Mouse (Mus musculus) G1E-ER4 (cell line): Measurements from ENCODE around the gene Ttc28. TPM values are rescaled to one million over a fixed set of nuclear protein-coding genes. Genes with fewer than 3 reads are reported as not detected.

ENCODE experiments used
- GATA1 ChIP-seq: IDR thresholded peaks from one replicate; pipeline ENCODE4 v1.8.0; 2012; ENCODE audit warnings: low read length, inconsistent platforms
- polyA plus RNA-seq: library from polyadenylated mRNA; stranded (reverse); fragments of >175 nt; gene quantifications from 2 replicates; pipeline ENCODE4 v1.2.3, GENCODE M21; 2012

Gene Ttc28
- polyA plus RNA-seq, 1 experiment, result 0.62 TPM

GRCm38 (mm10) chr5:111243447-111244040, 363.9 kb downstream of the Ttc28 start:
- no peak for TF ChIP-seq GATA1

DNA sequence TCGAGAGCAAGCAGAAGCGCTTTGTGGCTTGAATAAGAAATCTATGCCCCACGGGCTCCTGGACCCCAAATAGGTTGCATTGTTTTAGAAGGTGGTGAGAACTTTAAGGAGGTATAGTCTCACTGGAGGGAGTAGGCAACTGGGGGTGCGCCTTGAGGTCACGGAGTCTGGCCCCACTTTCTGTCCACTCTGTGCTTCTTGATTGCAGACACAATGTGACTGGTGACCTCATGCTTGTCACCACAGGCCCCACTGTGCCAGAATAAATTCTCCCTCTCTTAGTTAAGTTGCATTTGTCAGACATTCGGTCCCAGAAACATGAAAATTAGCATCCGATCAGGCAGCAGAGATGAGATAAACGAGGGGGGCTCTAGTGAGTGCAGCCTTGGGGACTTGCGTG, 364.5 kb downstream of the Ttc28 start:
- no peak for TF ChIP-seq GATA1

- no peak for TF ChIP-seq GATA1
These were observed 368.1 kb downstream of the Ttc28 start for GRCm38 (mm10) chr5:111247571-111248265.

DNA sequence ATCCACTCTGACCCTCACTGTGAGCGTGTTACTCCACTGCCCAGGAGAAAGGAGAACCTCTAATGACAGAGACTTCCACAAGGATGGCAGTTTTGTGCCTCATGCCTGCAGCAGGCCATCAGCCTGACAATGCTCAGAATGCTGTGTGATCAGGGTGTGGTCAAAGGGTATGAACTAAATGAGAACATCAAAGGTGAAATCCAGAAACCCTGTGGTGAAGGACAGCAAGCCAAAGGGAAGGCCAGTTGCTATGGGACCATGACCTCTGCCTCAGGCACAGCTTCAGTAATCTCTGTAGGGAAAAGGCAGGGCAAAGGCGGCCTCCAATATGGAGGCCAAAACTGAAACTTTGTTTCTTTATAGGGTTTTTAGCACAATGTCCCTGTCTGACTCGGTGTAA, 372.5 kb downstream of the Ttc28 start:
- no peak for TF ChIP-seq GATA1

GRCm38 (mm10) chr5:111254362-111254761, 374.8 kb downstream of the Ttc28 start:
- TF ChIP-seq GATA1, result no peak

DNA sequence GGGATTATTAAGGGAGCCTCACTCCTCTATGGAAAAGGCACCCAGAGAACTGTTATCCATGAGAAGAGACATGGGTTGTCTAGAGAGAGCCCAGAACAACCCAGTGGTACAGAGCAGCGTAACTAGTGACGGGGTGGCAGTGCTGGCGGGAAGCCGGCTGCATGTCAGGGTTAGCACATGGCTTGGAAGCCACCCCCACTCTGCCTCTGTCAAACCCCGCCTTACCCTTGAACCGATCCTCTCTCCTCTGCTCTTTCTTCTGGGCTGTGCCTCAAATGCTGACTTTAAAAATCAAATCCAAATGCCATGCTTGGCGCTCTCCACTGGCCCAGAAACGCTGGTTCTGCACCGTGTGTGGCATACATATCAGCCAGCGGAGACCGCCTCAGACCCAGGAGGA, 375.2 kb downstream of the Ttc28 start:
- no peak for TF ChIP-seq GATA1

DNA sequence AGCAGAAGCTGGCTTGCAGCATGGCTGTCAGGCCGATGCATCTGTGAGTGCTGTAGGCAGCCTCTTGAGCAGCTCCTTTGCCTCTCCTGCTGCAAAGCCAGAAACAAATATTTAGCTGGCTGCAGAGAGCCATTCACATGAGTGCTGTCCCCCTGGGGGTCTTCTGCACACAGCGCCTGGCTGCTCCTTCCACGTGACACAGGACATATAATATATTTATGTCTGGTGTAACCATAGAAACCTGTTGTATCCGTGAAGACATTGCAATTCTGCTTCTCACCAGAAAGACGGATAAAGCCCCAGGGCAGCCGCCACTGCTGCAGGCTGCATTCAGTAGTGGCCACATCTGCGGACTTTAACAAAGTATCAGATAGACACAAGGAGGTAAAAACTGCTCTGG, 376.6 kb downstream of the Ttc28 start:
- no peak for TF ChIP-seq GATA1

- no peak for TF ChIP-seq GATA1
These were observed 377.5 kb downstream of the Ttc28 start for GRCm38 (mm10) chr5:111257127-111257526.

DNA sequence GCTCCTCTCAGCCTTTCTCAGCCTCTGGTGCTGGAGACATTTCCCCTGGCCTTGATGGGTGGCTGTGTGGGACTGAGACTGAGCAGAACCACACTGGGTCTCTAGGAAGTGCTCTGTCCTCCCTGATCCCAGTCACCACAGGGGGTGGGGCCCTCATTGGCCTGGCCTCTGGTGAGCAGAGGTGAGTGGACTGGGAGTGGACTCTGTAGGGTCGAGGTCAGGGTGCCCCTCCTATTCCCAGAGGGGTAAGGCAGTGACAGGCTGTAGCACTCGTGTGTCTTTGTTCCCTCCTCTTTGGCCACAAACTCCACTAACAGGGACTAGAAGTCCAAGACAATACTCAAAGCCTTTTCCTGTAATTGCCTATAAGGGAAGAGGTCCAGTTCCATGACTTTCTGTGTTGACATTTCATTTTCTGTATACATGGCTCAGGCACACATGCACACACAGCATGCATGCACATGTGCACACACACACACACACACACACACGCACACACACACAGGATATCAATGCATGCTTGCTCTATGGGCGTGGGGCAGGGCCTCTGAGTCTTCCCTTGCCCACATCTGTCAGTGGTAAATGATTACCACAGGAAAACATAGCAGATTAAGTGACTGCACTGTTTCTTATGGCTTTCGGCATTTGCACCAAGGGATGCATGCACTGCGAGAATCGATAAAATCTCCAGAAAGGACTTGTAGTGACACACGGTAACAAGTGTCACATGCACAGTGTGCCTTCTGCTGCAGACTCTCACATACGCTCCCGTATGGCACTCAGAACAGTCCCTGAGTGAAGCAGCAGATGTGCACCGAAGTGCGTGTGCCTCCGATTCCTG, 382.4 kb downstream of the Ttc28 start:
- no peak for TF ChIP-seq GATA1

DNA sequence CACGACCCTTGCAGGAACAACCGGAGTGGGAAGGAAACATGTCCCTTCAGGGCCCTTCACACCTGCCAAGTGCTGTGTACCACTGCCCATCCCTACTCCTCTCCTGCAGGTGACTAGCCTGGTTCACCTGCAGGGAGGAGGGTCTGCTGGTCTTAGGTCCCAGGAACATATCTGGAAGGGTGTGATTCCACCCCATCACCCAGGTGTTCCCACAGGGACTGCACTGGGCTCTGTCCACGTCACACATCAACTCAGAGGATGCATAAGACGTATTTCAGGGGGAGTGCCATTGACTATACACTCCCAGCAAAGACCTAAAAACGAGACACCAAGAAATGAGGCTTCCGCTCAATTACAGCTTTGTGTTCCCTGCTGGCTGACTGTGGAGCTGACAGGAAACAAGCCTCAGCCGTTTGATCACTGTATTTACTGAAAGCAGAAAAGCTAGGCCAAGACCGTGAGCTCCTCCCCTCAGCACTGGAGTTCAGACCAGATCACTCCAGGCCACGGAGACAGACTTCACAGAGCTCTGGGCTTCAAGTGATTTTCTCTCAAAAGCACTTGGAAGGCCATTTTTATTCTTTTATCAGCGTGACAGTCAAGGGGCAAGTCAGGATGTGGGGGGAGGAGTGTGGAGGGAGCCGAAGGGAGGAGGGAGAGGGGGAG, 383.1 kb downstream of the Ttc28 start:
- TF ChIP-seq GATA1, result no peak

GRCm38 (mm10) chr5:111263370-111263769, 383.8 kb downstream of the Ttc28 start:
- TF ChIP-seq GATA1, result no peak

- TF ChIP-seq GATA1, result no peak
These were observed 384.9 kb downstream of the Ttc28 start for GRCm38 (mm10) chr5:111264488-111264887.

- TF ChIP-seq GATA1, result no peak
These were observed 387.1 kb downstream of the Ttc28 start for GRCm38 (mm10) chr5:111266658-111267057.

GRCm38 (mm10) chr5:111267100-111267499, 387.5 kb downstream of the Ttc28 start:
- TF ChIP-seq GATA1, result no peak

DNA sequence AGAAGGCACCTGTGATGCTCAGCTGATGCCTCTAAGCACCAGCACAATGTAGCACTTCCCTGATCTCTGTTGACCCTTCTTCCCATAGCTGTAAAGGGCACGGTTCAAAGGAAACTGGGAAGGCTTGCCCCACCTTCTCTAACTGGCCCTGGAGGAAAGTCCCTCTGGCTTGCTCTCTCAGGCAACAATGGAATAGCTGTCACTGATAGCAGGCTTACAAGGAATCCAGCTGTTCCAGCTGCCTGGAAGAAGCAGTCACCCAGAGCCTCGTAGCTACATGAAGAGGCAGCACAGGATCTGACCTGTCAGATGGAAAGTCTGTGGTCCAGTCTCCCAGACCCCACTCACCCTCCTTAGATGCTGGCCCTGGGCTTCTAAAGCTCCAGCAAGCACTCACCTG, 389.2 kb downstream of the Ttc28 start:
- TF ChIP-seq GATA1, result no peak
